Mouse (Mus musculus) thymus, postnatal 36 days (tissue): ENCODE data around the gene Elovl7.

Source experiments
- DNase-seq, 2 experiments: peaks; one replicate each; pipeline ENCODE4 v3.0.0; 2022; ENCODE audit warnings: mixed read lengths in 2 of 2

The Elovl7 gene

DNA sequence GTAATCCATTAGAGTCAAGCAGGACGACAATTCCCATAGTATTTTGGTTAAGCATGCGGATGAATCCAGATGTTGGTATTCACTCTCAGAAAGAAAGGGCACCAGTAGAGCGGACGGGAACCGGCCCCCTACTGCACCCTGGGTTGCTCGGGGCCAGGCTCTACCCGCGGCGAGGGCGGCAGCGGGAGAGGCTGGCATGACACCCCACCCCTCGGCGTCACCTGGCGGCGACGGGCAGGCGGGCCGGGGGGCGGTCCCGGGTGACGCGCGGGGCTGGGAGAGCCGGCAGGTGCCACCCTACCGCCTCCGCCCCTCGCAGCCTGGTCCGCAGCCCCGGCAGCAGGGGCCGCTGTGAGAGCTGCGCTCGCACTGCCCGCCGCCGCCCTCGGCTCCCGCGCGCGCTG, at the start of gene Elovl7:
Gene Elovl7 (plus strand): TSS at position 324 of the 404 bp plus-strand sequence.
- DNase-seq = peak; percentile 88 to 94

DNA sequence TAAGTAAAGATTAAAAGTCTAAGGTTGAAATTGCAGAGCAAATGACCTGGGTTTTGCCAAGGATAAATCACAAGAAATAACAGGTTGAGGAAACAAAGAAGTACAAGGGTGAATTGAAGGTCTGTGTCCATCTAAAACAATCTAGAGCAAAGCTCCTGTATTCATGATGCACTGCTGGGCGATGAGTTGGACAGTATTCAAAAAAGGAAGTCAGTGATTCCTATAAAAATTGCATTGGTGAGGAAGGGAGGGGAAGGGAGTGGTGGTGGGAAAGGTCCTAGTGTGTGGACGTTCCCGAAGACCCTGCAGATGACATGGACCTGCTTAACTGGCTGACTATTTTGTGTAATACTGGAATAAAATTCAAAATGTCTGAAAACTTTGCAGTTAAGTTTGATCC, 49.6 kb upstream of the Elovl7 start:
- no peak for DNase-seq

DNA sequence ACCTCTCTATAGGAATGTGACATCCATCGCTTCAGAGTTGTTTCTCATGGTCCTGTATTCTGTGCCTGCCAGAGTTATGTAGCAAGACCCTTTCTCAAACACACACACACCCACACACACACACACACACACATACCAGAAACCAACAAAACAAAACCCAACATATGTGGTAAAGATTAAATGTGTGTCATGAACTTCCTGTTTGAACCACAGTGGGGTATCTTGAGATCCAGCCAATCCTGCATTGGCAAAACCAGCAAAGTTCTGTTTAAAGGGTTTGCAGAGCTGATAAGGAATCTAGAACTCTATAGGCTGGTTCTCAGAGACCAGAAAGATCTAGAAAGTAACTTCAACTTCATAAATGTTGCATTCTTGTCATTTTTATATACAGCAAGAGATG, 44.2 kb upstream of the Elovl7 start:
- DNase-seq = no peak

DNA sequence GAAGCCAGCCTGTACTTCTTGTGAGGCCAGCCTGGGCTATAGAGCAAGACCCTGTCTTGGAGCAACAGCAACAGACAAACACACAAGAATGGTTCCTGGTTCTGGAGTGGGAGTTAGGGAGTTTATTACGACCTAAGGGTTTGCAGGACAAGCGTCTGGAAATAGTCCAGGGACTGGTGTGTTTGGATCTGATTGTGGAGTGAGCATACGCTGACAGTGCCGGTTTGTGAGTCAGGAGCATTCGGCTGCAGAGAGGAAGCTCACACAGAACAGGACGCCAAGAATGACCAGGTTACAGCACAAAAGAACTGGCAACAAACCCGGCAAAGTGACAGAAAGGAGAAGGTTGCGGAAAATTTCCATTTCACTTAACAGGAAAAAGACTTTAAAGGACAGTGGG, 43.7 kb upstream of the Elovl7 start:
- no peak for DNase-seq

DNA sequence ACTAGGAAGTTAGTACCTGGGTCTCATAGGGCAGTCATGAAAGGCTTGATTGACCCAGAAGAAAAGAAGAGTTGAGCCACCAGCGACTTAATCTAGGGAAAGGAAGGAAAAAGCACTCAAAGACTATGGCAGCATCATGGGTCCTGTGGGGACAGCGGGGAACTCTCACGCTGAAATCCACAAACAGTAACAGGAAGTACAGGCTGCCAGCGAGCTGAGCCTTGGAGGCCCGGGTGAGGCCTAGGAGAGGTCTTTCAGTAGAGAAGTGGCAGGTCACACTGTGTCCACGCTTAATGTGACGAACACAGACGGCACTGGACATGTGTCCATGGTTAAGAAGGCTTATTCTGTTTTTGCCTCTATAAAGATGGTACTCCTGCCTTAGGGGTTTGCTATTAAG, 34.6 kb upstream of the Elovl7 start:
- DNase-seq = no peak

DNA sequence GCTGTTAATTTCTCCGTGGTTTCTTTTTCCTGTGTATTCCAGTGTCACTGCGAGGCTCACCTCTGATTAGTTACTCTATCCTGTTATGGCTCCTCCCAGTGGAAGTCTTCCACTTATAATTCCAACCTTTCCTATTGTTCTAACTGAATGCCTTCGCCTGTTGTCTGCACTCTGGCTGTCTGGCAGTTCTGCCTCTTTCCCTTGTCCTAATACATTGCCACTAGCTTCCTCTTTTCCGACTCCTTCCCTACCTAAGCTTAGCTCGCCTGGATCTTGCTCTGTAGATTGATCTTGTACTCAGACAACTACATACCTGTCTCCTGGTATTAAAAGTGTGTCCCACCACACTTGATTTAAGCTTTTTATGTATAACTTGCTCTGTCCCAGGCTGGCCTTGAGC, 33.4 kb upstream of the Elovl7 start:
- DNase-seq = no peak

DNA sequence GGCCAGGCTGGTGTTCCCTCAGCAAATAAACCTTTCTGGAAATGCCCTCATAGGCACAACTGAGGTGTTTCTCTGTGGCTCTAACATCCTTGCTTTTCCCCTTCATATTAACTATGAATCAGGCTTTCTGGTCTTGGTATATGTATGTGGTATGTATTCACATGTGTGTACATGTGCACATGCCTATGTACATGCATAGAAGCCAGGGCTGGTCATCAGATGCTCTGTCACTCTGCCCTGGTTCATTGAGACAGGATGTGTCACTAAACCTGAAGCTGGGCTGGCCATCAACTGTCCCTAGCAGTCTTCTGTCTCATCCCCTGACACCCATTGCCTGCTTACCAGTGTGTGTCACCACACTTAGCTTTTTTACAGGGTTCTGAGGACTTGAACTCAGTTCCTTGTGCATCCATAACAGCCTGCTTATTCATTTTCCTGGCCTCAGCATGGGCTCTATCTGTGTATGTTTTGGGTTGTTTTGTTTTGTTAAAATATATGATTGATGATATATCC, 29.4 kb upstream of the Elovl7 start:
- no peak for DNase-seq

DNA sequence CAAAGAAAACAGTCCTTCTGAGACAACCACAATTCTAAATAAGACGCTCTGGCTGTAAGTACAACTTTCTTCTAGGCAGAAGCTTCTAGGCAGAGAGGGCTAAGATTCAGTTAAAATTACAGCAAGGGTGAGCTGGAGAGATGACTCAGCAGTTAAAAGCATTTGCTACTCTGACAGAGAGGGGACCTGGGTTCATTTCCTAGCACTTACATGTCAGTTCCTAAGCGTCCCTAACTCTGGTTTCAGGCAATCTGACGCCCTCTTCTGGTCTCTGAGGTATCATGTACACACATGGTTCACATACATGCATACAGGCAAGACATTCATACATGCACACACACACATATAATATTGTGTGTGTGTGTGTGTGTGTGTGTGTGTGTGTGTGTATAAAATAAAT, 28.7 kb upstream of the Elovl7 start:
- no peak for DNase-seq

DNA sequence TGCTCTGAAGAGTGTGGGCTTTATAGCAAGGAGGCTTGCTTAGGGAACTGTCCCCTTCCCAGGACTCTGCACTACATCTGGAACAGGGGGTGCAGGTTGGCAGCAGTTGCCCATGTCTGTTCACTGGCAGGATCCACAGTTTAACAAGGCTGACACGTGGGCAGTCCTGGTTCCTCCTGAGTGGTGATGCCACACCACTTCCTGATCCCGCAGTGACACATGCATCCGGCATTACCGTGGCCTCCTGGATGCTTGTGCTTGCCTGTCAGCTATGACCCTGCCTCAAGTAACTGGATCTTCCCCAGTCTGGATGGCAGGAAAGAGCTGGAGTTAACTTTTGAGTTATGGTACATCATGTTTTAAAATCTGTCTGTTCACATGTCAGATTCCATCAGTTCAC, 26.2 kb upstream of the Elovl7 start:
- DNase-seq = no peak

DNA sequence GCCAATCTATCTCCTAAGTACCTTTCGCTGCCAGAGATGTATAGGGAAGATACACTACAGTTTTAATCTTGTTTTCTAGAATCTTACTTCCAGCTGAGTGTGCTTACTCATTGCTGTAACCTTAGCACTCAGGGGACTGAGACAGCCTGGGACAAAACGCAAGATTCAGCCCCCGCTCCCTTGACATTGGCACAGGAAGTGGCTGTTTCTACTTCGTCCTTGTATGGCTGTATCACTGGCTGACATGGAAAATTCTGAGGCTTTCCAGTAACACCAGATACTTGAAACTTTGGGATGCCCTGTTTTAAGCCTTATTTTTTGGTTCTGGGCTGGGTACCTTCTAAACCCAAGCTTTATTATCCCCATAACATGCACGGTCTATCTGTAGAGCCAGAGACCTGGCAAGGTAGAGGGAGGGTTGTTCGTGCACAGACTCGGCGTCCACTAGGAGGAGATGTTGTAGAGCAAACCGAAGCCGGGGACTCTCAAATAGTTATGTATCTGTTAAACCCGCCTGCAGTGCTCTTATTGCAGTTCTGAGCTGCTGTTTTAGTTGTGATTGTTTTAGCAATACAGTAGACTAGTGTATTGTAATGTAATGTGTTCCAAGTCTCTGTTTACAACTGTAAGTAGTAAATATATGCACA, 23.0 kb upstream of the Elovl7 start:
- DNase-seq = peak; percentile 36 to 44

DNA sequence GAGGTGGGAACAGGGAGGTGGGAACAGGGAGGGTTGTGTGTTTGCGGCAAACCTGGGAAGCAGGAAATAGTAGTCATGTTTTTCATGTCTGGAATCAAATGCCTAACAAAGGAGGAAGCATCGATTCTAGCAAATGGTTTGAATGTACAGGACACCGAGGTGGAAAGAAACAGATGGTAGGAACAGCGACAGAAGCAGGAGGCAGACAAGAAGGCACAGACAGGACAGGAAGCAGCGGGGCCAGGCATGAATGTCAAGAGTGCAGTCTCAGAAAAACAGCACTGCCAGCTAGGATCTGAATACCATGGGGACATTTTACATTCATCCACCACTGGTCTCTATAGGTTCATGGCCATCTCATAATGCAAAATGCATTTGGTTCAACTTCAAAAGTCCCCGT, 18.7 kb upstream of the Elovl7 start:
- no peak for DNase-seq

DNA sequence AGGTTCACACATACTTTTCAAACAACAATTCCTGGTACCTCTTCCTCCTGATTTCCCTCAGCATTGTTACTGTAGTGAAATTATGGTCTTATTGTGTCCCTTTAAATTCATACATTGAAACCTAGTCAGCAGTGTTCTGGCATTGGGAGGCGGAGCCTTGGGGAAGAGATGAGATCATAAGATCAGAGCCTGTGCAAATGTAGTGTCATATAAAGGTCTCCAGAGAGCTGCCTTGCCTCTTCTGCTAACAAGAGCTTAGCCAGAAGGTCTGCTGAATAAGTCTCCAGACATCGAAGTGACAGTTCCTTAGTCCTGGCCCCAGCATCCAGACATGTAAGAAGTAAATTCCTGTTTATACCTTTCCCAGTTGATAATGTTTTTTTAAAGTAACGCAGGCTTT, 9.3 kb upstream of the Elovl7 start:
- no peak for DNase-seq

DNA sequence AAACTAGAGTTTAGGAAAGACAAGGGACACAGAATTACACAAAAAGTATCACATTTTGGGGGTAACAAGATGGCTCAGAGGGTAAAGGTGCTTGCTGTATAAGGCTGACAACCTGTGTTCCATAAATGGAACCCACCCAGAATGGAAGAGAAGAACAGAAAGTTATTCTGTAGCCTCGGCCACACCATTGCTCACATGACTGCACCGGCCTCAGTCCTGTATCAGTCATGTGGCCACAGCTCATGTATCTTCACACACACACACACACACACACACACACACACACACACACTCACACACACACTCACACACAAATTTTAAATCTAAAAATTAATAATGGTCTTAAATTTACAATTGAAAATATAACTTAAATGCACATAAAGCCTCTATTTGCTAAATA, 6.8 kb upstream of the Elovl7 start:
- no peak for DNase-seq

DNA sequence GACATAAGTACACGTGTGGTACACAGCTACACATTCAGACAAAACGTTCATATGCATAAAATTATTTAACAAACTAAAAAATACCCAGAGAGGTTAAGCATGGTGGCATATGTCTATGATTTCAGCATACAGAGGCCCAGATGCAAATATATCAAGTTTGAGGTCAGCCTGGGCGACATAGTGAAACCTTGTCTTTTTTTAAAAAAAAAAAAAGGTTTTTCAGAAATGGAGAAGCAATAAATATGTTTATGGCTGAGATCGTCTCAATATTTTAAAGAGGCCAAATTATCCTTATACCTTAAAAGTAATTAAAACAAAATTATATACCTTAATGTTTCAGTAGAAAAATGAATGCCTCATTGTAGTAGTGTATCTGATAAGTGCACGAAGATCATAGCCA, 6.1 kb upstream of the Elovl7 start:
- DNase-seq = no peak

DNA sequence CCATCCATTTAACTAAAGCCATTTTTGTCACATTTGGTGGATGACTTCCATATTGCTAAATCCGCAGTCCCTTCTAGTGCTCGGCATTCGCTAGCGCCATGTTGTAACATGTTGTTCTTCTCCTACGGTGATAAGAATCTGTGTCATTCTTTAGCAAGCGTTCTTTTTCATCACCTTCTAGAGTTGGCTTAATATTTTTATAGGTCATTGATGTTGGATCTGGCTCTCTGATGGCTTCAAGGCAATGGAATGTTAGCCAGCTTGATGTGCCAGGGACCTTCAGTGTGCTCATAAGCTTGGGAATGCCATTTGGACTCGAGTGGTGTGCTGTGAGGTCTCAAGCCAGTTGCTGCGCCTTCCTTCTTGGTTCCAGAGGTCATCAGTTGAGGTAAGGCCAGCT, 3.2 kb upstream of the Elovl7 start:
- DNase-seq = no peak

DNA sequence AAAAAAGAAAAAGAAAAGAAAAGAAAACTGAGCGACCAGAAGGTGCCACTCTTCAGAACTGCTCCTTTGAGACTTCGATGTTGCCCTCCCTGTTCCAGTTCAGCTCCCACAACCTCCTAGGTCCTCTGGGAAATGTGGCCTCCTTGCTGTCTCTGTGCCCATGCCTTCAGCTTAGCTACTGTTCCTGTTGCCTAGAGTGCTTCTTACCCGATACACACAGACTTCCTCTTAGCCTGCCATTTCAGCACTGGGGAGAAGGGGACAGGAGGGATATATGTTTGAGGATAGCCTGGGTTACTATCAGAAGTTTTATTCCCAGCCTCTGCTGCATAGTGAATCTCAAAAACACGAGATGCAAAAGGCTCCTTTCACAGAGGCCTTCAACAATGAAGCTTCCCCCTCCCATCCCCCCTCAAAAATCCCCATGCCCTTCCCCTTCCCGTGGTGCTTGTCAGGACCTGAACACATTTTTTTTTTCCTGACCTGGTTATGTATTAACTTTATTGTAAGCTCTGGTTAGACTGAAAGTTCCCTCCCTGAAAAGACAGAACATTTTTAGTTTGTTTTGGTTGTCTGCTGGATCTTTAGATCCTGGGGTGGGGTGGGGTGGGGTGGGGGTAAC, 1.7 kb upstream of the Elovl7 start:
- DNase-seq = no peak

DNA sequence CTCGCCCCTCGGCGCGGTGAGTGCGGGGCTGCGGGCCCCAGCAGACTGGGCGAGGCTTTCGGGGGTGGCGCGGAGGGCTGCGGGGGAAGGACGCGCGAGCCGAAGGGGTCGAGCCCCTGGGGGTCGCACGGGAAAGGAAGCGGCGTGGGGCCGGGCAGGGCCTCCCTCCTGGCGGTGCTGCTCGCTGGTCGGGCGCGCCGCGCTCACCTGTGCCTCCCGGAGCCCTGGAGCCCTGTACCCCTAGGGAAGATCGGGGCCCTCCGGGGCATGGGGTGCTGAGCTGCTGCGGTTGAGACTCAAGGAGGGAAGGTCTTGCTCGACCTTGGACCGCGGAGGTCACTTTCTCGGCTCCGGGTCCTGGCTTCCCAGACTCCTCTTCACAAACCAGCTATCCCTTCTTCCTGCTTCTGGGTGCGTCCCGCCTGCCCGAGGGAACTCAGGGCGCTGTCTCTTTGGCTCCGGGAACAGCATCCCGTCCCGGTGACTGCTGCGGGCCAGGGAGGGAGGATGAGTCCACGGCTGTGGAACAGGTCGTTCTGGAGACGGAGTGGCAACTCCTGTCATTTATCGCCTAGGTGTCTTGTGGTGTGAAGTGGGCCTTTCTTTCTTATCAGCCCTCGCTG, 392 bp downstream of the Elovl7 start:
- no peak for DNase-seq

DNA sequence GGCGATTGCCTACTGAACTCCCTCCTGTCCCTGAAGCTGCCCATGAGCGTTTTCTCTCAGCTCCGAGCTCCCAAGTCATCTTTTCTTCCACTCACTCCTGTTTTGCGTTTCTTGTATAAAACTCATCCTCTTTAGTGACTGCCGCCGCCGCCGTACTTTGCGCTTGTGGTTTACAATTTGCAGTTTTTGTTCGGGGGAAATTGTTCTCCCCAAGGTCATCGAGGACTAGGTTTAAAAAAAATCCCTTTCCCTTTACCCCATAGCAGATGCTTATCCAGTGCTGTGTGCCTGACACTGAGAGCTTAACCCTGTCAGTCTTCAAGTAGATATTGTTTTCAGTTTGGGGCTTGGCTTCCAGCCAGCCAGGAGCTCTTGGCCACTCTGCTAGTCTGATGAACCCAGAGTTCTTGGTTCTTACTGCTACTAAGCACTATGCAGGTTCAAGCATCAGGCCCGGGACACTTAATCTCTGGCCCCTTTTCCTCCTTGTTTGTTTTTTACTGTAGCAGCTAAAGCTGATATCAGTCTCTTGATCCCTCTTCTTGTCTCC, 1.1 kb downstream of the Elovl7 start:
- no peak for DNase-seq

DNA sequence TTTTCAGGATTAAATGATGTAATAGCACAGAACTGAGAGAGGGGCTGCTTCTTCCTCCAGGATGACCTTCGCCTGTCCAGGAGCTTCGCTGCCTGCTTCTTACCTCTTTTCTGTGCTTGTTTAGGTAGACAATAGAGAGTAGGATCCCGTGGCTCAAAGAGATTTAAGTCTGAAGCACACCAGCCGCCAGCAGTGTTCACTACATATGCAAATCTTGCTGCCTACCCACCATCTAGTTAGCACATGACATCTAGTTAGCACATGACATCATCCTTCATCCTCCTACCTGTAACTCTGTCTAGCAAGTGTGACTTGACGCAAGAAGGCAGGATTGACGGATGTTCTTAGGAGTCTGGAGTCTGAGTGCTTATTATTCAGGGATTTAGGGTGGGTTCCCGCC, 5.6 kb downstream of the Elovl7 start:
- DNase-seq = no peak

DNA sequence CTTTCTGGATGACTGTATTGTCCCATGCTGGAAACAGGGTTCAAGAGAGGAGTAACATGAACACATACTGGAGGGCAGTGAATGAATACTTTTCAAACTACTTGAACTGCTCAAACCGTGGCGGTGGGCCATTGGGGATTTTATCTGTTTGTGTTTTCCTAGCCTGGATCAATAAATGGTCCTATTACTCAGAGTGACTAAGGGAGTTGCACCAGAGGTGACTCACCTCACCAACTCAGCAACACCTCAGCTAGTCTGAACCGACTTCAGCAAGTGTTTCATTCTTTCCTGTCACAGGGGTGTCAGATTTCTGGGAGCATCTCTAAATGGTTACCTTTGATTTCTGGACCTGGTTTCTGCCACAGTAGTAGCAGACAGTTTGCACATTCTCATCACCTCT, 15.0 kb downstream of the Elovl7 start:
- DNase-seq = no peak

DNA sequence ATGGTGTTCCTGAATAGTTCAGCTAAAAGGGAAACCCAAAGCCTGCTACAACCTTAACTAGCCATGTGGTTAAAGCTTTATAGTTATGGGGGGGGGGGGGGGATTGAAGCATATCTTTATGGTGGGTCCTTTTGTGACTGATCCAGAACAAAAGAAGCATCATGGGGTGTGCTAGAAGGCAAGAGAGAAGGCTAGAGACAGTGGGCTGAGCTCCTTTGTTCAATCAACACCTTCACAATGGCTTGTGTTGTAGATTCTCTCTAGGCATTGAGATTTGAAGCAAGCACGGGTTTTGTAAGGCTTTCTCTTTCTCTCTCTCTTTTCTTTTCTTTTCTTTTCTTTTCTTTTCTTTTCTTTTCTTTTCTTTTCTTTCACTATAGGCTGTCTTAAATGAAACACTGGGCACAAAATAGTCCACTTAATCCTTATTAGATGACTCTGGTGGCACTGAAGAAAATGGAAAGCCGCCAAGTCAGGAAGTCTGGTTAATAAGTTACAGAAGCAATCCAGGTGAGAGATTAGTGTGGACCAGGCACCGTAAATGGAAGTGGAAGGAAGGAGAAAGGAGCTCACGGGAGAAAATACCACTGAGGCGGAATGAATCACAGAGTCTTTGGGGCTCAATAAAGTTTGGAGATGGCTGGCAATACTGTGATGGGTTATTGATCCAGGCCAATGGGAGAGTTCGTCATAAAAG, 15.6 kb downstream of the Elovl7 start:
- DNase-seq = no peak

DNA sequence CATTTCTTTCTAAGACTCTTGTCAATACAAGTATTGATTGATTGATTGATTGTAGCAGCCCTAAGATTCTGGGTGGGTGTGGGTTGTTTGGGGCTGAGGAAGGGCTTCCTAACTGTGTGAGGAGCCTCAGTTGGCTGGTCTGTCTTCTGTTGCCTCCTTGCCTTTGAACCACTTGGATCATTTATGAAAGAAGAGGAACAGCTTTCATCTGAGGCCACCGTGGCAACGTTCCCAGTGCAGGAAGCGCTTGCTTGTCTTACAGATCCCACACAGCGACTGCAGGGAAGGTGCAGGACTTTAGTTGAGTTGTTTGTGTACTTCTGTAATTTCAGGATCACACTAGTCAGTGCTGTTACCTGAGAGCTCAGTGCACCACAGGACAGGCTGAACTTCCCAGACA, 25.8 kb downstream of the Elovl7 start:
- DNase-seq = no peak

DNA sequence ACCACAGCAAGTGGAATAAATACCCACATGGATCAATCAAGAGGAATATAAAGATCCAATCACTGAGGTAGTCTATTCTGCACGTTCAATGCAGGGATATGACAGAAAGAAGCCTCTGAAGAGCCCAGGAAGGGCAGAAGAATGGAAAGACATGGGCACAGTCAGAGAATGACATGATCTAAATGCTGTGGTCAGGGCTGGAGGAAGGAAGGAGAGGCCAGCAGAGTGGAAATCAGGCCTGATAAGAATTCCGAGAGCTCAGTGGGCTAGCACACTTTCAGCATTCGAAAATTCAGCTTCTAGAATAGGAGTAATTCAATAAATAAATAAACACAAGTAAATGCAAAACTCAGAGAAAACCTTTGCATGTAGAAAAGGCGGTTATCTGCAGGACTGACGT, 27.5 kb downstream of the Elovl7 start:
- no peak for DNase-seq
